Mouse (Mus musculus) small intestine, adult 2 months (tissue): ENCODE data around the gene Armc2.

Experiments
- CTCF ChIP-seq: fragments of 200-500 bp; IDR thresholded peaks from 2 replicates; pipeline ENCODE4 v1.5.1; 2012; ENCODE audit warnings: low read depth, mild to moderate bottlenecking, control low read depth, inconsistent platforms, low read length, moderate library complexity, mixed read lengths; ENCODE audit not compliant: insufficient replicate concordance, insufficient read length; ENCODE audit errors: extremely low read depth
- POLR2A ChIP-seq: fragments of 200-500 bp; IDR thresholded peaks from 2 replicates; pipeline ENCODE4 v1.6.1; 2012; ENCODE audit warnings: low read depth, mild to moderate bottlenecking, control low read depth, inconsistent platforms, low read length, moderate library complexity

- TF ChIP-seq POLR2A (peak; percentile 77), CTCF (no peak)
Observed at GRCm38 (mm10) chr10:41958677-41959274, 59.5 kb downstream of the Armc2 start.
